Mouse (Mus musculus) thymus, postnatal 4 days (tissue): ENCODE measurements around the gene Fbrsl1.
A peak's percentile ranks its signal among the peaks of the same experiment; 100 is the strongest.

Experiments
- DNase-seq: peaks from one replicate; pipeline ENCODE4 v3.0.0; 2021

The Fbrsl1 gene

DNA sequence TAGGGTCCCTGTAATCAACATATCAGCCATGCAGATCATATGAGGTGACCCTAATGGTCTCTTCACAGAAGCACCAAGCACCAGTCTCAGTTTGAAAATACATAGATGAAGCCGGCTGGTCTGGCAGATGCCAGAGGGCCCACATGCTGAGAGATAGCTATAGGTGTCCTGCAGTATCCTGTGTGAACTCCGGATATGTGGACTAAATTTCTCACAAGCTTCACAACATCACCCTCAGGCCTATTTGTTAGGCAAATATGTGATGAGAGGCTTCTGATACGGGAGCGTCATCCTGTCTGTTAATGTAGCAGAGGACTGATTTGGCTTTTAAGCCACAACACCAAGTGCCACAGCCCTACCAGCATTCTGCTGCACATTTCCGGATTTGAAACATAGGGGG is 37.9 kb downstream of the Fbrsl1 start:
- no peak for DNase-seq

GRCm38 (mm10) chr5:110408967-110409366 is 39.3 kb downstream of the Fbrsl1 start:
- no peak for DNase-seq

DNA sequence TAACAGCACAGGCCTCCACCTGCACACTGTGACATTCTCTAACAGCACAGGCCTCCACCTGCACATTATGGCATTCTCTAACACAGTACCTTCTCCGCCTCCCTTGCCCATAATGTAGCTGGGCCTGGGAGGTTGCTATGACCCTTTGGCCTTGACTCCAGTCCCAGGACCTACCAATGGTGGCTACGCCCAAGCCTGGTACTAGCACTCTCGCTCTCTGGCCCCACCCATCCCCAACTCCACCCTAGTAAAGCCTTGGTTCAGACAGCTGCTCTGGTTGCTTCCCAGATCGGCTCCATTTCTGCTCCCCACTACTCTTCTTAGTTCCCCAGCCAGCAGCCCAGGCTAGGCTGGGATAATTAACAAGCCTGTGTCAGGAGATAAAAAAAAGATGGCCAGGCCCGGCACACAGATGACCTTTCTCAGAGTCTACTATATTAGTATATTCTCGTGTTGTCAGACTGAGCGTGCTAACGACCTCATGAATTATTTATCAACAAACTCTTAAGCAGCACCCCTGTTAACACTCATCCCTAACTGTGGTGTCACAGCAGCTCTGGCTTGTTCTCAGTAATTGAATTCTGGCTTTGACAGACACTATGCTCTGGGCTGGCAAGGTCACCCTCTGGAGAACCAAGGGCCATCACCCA is 42.1 kb downstream of the Fbrsl1 start:
- DNase-seq, result no peak

DNA sequence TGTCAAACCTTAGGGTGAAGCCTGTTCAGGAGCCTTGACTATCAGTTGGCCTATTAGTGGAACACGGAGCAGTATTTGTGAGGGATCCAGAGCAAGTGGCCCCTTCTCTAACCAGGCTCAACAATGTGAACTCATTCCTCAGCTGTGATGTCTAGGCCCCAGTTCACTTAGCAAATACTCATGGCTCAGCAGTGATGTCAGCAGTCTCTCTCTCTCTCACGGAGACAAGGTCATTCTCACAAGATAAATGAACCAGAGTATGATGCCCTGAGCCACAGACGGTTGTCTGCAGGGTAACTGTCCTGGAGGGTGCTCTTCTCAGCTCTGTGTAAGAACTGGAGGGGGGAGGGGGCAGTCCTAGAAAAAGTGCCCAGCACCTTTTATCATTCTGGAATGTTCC is 44.4 kb downstream of the Fbrsl1 start:
- DNase-seq, result no peak

DNA sequence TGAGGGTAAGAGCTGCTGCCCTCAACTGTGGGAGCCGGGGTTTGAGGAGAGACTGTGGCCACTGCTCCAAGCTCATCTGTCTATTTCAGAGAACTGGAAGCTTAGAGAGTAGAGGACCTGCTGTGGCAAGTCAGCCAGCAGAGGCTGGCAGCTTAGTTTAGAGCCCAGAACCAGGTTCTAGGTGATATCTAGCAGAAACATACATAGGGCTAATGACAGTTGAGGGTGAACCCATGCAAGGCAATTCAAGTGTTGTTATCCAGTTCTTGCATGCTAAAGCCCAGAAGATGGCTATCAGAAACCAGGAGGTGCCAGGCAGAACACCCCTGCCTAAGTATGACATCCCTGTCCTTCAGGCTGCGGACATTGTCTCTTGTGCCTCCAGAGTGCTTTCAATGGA is 45.7 kb downstream of the Fbrsl1 start:
- no peak for DNase-seq

DNA sequence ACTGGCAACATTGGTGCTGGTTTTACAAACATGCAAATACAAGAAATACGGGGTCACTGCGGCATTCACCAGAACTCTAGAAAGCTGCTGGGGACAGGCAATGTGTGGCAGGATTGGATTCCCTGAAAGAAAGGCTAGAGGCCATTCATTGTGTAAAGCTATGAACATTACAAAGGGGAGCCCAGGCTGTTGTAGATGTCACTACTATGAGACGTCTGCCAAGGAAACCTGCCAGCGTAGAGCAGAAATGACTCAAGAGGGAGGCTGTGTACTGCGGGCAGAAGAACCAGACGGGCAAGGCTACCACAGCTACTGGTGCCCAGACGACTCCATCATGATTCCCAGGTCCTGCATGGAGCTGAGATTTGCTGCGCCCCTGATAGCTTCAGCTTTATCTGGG is 47.2 kb downstream of the Fbrsl1 start:
- no peak for DNase-seq

DNA sequence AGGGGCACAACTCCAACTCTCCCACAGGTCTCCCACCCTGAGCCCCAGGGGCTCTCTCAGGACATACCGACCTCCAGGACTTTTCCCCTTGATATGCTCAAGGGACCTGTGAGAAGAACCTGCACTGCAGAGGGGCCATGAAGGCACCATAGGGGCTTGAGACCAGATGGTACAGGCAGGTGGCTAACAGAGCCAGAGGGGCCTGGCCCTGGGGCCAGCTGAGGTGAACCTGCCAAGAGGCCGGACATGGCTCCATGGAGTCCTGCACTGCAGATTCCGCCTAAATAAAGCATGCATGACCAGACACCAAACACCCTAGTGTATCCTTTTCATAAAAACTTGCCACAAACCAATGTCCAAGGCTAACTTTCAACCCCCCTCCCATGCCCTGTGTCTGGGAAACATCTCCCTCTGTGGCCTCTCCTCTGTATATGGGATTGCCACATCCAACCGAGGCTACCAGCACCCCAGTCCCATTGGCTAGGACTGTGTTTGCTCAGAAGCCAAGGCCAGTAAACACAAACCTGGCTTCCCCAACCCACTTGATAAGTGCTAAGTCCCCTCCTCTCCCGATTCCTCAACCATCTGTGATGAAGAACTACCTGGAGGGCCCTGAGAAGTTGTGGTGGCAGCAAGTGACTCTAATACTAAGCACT is 53.2 kb downstream of the Fbrsl1 start:
- DNase-seq, result no peak

DNA sequence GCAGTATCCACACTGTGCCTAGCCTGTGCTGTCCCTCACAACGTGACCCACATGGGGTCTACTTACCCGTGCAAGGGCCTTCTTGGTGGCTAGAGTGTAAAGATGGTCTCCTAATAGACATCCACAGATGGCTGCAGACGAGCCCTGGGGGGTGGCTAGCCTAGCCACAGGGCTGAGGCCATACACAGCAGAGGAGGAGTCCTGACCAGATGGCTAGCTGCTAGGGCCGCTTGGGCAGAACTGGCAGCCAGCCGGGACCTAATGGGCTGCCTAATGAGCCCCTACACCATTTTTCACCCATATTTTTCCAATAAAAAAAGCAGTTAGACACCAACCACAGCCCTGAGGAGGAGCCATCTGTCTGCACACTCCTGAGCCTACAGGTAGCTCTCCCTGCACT is 55.6 kb downstream of the Fbrsl1 start:
- no peak for DNase-seq

DNA sequence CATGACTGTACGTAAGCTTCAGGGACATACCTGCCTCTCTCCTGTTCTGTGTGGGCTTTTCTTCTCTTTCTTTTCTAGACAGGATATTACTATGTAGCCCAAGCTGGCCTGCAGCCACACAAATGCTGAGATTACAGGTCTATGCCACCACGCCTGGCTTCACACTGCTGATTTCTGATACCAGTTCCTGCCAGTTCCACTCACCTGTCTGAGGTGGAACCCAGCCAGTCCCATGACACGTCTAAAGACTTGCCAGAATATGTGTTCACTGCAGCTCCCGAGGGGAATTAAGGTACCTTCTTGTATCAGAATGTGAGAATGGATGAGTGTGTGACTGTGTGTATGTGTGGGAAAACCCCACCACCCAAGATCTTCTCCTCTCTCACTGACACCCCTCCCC is 57.7 kb downstream of the Fbrsl1 start:
- DNase-seq, result no peak

GRCm38 (mm10) chr5:110387332-110387731 is 61.0 kb downstream of the Fbrsl1 start:
- DNase-seq, result no peak

- peak; percentile 65 for DNase-seq
These were observed 61.7 kb downstream of the Fbrsl1 start for GRCm38 (mm10) chr5:110386371-110387330.

- DNase-seq, result no peak
These were observed 63.0 kb downstream of the Fbrsl1 start for GRCm38 (mm10) chr5:110385263-110385662.

DNA sequence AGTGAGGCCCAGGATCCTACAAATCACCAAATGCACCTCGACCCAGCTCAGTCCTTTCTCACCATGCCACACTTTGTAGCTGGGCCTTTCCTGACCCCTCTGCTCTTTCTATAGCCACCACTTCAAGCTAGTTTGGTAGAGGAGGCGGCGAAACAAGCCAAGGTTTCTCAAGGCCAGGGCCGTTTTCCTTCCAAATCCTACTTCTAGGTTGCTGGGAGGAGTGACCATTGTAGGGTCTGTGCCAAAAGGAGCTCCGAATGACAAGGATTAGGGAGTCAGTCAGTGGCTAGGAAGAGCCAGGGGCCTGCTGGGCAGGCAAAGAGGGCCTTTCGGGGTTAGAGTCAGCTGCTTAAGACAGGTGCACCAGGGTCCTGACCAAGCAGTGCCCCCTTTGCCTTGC is 63.8 kb downstream of the Fbrsl1 start:
- no peak for DNase-seq

- DNase-seq, result no peak
These were observed 68.5 kb downstream of the Fbrsl1 start for GRCm38 (mm10) chr5:110379823-110380222.

DNA sequence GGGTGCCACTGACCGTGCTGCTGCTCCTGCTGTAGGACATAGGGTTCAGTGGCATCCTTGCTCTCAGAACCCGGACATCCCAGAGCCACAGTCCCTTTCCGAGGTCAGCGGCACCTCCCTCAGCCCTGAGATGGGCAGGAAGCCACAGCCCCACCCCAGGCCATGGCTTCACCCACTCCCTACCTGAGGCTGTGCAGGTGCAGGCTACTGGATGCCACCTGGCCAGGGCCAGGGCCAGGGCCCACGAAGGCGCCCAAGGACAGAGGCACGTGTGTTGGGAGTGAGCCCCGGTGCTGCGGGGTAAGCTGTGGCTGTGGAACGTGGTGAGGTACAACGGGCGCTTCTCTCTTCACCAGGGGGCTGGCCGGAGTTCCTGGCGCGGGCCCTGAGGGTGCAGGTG is 69.2 kb downstream of the Fbrsl1 start:
- no peak for DNase-seq

- no peak for DNase-seq
These were observed 70.1 kb downstream of the Fbrsl1 start for GRCm38 (mm10) chr5:110378181-110378583.

- DNase-seq, result peak; percentile 89
These were observed 71.4 kb downstream of the Fbrsl1 start for GRCm38 (mm10) chr5:110376802-110377433.

DNA sequence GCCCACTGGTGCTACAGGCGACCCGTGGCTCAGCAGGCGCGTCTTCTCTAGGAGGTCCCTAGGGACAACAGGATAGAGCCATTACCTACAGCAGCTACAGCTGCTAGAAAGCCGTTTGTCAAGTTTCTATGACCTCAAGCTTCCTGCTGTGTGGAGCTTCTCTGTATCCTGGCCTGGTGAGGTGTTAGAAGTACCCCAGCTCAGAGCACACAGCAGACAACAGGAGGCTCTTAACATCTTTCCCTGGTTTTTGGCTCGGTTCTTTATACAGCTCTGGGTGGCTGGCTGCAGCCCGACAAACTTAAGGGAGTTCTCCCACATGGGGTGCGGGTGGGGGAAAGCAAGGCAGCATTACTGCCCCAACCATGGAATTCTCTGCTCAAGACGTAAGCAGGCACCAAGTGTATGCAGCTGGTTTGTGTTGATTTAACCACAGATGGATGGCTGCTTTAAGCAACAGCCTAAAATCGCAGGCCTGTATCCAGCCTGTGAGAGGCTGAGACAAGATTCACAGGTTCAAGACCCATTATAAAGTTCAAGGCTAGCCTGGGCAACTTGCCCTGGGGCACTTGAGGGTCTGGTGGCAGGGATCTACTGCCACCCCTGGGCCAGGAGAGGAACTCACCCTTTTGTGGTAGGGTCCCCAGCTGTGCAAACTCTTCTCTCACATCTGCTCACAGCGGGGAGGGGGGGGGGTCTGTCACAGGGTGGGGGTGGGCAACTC is 84.3 kb downstream of the Fbrsl1 start:
- DNase-seq, result no peak

GRCm38 (mm10) chr5:110363179-110363821 is 85.0 kb downstream of the Fbrsl1 start:
- peak; percentile 92 for DNase-seq

DNA sequence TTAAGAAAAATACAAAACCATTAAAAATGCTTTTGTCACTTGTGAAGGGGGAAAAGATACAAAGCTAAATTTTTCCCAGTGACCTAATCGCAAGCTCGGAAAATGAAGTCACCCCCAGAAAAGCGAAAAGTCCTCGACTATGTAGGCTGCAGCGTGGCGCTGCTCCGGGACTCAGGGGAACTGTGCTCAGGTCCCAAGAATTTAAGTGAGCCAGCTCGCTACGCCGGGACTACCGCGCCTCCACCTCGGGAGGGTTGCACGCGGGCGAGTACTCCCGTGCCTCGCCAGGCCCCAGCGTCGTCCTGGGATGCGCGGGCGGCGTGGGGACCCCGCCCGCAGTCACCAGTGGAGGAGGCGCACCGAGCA is 85.5 kb downstream of the Fbrsl1 start:
- no peak for DNase-seq

DNA sequence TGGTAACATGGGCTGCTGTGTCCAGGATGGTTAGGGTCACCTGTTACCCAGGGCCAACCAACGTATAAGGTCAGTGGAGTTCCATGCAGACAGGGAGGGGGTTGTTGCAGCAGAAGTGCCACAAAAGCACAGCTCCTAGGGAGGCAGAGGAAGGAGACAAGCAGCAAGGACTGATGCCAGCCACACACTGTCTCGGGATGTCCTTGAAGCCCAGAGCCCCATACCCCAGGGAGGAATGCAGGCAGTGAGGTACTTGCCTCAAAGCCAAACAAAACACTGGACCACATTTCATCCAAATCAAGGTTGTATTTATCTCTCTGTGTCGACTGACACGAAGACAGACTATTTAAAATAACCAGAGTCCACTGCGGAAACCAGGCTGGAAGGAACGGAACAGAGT is 86.8 kb downstream of the Fbrsl1 start:
- DNase-seq, result no peak

DNA sequence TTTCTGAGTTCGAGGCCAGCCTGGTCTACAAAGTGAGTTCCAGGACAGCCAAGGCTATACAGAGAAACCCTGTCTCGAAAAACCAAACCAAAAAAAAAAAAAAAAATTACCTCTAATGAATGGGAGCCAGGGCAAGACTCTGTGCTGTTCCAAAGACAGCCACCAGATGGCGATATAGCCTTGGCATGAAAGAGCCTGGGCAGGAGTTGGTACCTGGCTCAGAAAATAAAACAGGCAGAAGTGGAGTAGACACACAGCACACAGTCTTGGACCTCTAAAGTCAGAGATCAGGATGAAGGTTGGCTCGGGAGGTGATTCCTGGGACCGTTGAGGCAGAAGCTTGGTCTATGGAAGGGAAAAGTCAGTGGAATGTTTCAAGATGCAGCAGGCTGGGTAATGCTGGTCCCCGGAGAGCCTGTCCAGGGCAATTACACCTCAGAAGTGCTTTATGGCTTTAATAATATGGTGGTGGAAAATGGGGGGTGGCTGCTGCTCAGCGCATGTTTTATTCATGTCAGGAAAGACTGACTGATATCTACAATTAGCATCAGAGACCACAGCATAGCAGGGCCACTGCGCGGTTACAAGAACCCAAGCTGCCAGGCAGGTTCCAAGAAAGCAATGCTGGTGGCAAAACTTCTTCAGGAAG is 90.6 kb downstream of the Fbrsl1 start:
- peak; percentile 90 for DNase-seq
